Mouse (Mus musculus) lung, adult 2 months (tissue): ENCODE results near the gene Gpx3. TPM values are rescaled to one million over a fixed set of nuclear protein-coding genes. Genes with fewer than 3 reads are reported as not detected.
A peak's percentile ranks its signal among the peaks of the same experiment; 100 is the strongest.

Source experiments
- DNase-seq: peaks from one replicate; pipeline ENCODE4 v3.0.0; 2022
- H3K4me1 ChIP-seq: fragments of 200-500 bp; 2 replicates; pipeline ENCODE4 v1.6.1; 2011; ENCODE audit warnings: low read length; ENCODE audit not compliant: control insufficient read depth, insufficient read depth
- H3K4me3 ChIP-seq: fragments of 200-500 bp; replicated peaks from 2 replicates; pipeline ENCODE3; 2011; ENCODE audit warnings: low read depth, mild to moderate bottlenecking, control low read depth, low read length; ENCODE audit errors: extremely low read depth
- CTCF ChIP-seq: fragments of 200-500 bp; IDR thresholded peaks from 2 replicates; pipeline ENCODE4 v1.5.1; 2011; ENCODE audit warnings: mild to moderate bottlenecking, low read length, control low read depth; ENCODE audit not compliant: insufficient read depth
- POLR2A ChIP-seq: fragments of 200-500 bp; IDR thresholded peaks from 2 replicates; pipeline ENCODE4 v1.6.1; 2011; ENCODE audit warnings: low read depth, mild to moderate bottlenecking, control low read depth, low read length, borderline replicate concordance; ENCODE audit errors: extremely low read depth
- WGBS: fragments of 180-500 bp; shearing (Covaris S2); methylation state at CpG from one replicate; pipeline ENCODE4 v1.1.7; 2018; 5-methylcytosine and 5-hydroxymethylcytosine counted together
- polyA plus RNA-seq: library from polyadenylated mRNA; depleted of rRNA; stranded (reverse); fragments of >200 nt; gene quantifications from 2 replicates; pipeline ENCODE4 v1.2.3, GENCODE M21; 2012

Gpx3 gene
- polyA plus RNA-seq, 1 experiment, result 693 TPM

GRCm38 (mm10) chr11:54897470-54897869 lies 4.8 kb upstream of the Gpx3 start:
- WGBS, result 71% methylated on average over 5 of the region's 5 CpGs
- DNase-seq, result no peak
- TF ChIP-seq POLR2A, result no peak
- no peak for TF ChIP-seq CTCF
- H3K4me3 ChIP-seq, result no peak overlapping the region
- no peaks in the 10 kb centered on the region for H3K4me1 ChIP-seq

- TF ChIP-seq POLR2A, result no peak
- no peak for TF ChIP-seq CTCF
- no peak for DNase-seq
- 62% methylated on average over 4 of the region's 4 CpGs for WGBS
- Histone ChIP-seq H3K4me3 (no peak overlapping the region), H3K4me1 (no peaks in the 10 kb centered on the region)
Measured at GRCm38 (mm10) chr11:54899657-54900056, 2.6 kb upstream of the Gpx3 start.

DNA sequence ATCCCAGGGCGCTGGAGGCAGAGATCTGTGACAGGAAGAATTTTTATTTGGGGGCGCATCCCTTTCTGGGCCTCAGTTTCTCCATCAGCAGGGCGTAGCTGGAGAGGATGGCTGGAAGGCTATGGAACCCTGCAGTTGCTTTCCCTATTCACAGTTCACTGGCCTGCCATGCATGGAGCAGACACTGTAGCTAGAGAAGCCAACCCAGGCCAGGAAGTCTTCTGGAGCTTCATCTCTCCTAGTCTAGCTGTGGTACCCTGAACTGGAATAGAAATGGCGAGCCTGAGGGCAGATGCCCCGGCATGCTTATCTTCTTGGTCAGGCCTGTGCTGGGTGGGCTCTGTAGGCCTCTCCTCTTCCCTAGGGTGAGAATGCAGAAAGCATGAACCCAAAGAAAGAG lies 1.1 kb downstream of the Gpx3 start:
- Histone ChIP-seq H3K4me3 (peak overlapping the region; percentile 72), H3K4me1 (no peaks in the 10 kb centered on the region)
- 0 out of 2 replicates have a peak, but pooled peaks have one; percentile 15 for TF ChIP-seq POLR2A
- no peak for TF ChIP-seq CTCF
- no peak for DNase-seq
- WGBS, result 62% methylated on average over 5 of the region's 5 CpGs

DNA sequence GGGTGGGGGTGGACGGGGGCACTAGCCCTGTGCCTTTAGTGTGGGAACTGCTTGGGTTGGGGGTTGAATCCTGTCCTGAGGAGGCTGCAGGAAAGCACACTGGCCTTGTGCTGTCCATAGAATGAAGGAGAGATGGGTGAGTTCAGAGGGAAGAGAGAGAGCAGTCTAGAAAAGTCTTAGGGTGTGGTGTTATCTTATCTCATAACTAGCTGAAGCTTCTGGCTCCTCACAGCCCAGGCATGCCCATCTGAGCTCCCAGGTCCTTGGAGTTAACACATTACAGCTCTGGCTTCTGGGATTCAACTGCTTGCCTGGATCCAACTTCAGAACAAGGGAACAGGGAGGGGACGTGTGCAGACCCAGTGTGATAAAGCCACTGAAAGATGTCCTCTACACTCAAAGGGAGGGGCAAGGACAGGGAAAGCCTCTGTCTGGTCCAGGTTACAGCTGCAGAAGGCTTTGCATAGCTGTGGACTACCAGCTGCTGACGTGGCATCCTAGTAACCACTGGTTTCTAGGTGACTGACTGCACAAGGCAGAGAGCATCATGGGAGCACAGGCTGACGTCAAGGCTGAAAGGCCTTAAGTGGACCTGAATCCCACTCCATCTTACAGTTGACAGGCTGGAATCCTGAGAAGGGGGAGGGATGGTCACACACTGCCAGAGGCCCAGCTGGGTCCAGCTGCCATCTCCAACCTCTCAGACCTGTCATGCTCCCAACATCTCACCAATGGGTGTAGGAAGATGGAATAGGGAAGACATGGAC lies 1.9 kb downstream of the Gpx3 start:
- 62% methylated on average over 4 of the region's 4 CpGs for WGBS
- peak overlapping the region; percentile 58 for H3K4me3 ChIP-seq
- TF ChIP-seq CTCF, result no peak
- TF ChIP-seq POLR2A, result no peak
- no peak for DNase-seq
- H3K4me1 ChIP-seq, result no peaks in the 10 kb centered on the region

- TF ChIP-seq POLR2A (peak; percentile 38; the same call in 1 of the 2 replicates), CTCF (no peak)
- Histone ChIP-seq H3K4me3 (no peak overlapping the region), H3K4me1 (no peaks in the 10 kb centered on the region)
- no peak for DNase-seq
- WGBS, result 79% methylated on average over 3 of the region's 3 CpGs
Measured at GRCm38 (mm10) chr11:54905086-54905485, 2.8 kb downstream of the Gpx3 start.

GRCm38 (mm10) chr11:54905931-54906330 lies 3.7 kb downstream of the Gpx3 start:
- WGBS, result 57% methylated on average over 4 of the region's 4 CpGs
- H3K4me3 ChIP-seq, result no peak overlapping the region
- no peak for DNase-seq
- TF ChIP-seq CTCF, result no peak
- no peak for TF ChIP-seq POLR2A
- no peaks in the 10 kb centered on the region for H3K4me1 ChIP-seq

GRCm38 (mm10) chr11:54906466-54906865 lies 4.2 kb downstream of the Gpx3 start:
- WGBS, result 49% methylated on average over 4 of the region's 4 CpGs
- no peak overlapping the region for H3K4me3 ChIP-seq
- TF ChIP-seq CTCF, result no peak
- peak; percentile 19; the same call in 1 of the 2 replicates for TF ChIP-seq POLR2A
- no peak for DNase-seq
- H3K4me1 ChIP-seq, result no peaks in the 10 kb centered on the region; the same call in 1 of the 2 replicates

GRCm38 (mm10) chr11:54907259-54907658 lies 5.0 kb downstream of the Gpx3 start:
- 84% methylated on average over 5 of the region's 5 CpGs for WGBS
- no peak for DNase-seq
- Histone ChIP-seq H3K4me3 (no peak overlapping the region), H3K4me1 (no peaks in the 10 kb centered on the region; the same call in 1 of the 2 replicates)
- no peak for TF ChIP-seq CTCF
- no peak for TF ChIP-seq POLR2A

- TF ChIP-seq CTCF, result no peak
- no peak for TF ChIP-seq POLR2A
- H3K4me3 ChIP-seq, result no peak overlapping the region
- whole genome bisulfite sequencing, result 84% methylated on average over 11 of the region's 11 CpGs
- DNase-seq, result no peak
- no peaks in the 10 kb centered on the region; the same call in 1 of the 2 replicates for H3K4me1 ChIP-seq
Measured at GRCm38 (mm10) chr11:54909273-54909672, 7.0 kb downstream of the Gpx3 start.
